Mouse (Mus musculus) midbrain, postnatal 0 days (tissue): ENCODE results near the gene Golgb1. TPM values are rescaled to one million over a fixed set of nuclear protein-coding genes. Genes with fewer than 3 reads are reported as not detected.

Experiments
- ATAC-seq: fragments of 200-750 bp; cut with Nextera tagmentation; 2 replicates; pipeline ENCODE4 v1.8.0; 2017; ENCODE audit warnings: moderate number of reproducible peaks, mild to moderate bottlenecking, moderate TSS enrichment, moderate library complexity; ENCODE audit not compliant: low FRiP score
- DNase-seq: peaks from one replicate; pipeline ENCODE4 v3.0.0-alpha.2; 2015; ENCODE audit warnings: low spot score
- H3K27ac ChIP-seq: fragments of 300-500 bp; sonication (generic); 2 replicates; pipeline ENCODE4 v1.5.1; 2014; ENCODE audit warnings: low read depth, mild to moderate bottlenecking, low read length, mixed read lengths
- H3K27me3 ChIP-seq: fragments of 300-500 bp; sonication (generic); 2 replicates; pipeline ENCODE4 v1.6.1; 2014; ENCODE audit warnings: low read length, control low read depth, mixed read lengths; ENCODE audit not compliant: insufficient read depth
- H3K36me3 ChIP-seq: fragments of 300-500 bp; sonication (generic); 2 replicates; pipeline ENCODE4 v1.6.1; 2014; ENCODE audit warnings: low read length, control low read depth, mixed read lengths; ENCODE audit not compliant: insufficient read depth
- H3K4me1 ChIP-seq: fragments of 300-500 bp; sonication (generic); 2 replicates; pipeline ENCODE4 v1.6.1; 2014; ENCODE audit warnings: mild to moderate bottlenecking, control low read depth, antibody characterized with exemption, low read length, mixed read lengths; ENCODE audit not compliant: insufficient read depth
- H3K4me2 ChIP-seq: fragments of 300-500 bp; sonication (generic); 2 replicates; pipeline ENCODE4 v1.6.1; 2014; ENCODE audit warnings: low read depth, mild to moderate bottlenecking, low read length, mixed read lengths; ENCODE audit not compliant: poor library complexity, severe bottlenecking
- H3K4me3 ChIP-seq: fragments of 300-500 bp; sonication (generic); 2 replicates; pipeline ENCODE4 v1.5.1; 2014; ENCODE audit warnings: low read depth, mild to moderate bottlenecking, low read length, moderate library complexity
- H3K9ac ChIP-seq: fragments of 300-500 bp; sonication (generic); replicated peaks from 2 replicates; pipeline ENCODE4 v1.6.1; 2014; ENCODE audit warnings: mild to moderate bottlenecking, low read length, moderate library complexity, mixed read lengths; ENCODE audit not compliant: poor library complexity, severe bottlenecking
- H3K9me3 ChIP-seq: fragments of 300-500 bp; sonication (generic); 2 replicates; pipeline ENCODE4 v1.6.1; 2016; ENCODE audit warnings: low read length, control low read depth
- CTCF ChIP-seq: IDR thresholded peaks from 2 replicates; pipeline ENCODE4 v1.5.1; 2016; ENCODE audit warnings: antibody characterized with exemption, mild to moderate bottlenecking
- WGBS: fragments of 180-500 bp; shearing (Covaris S2); extraction: QIAGEN DNeasy Blood & Tissue Kit; methylation state at CpG from one replicate; pipeline ENCODE4 v1.1.7; 2014; 5-methylcytosine and 5-hydroxymethylcytosine counted together
- polyA plus RNA-seq: library from polyadenylated mRNA; unstranded; fragments of >200 nt; fragmentation: Nextera tagmentation; extraction: Ambion mirVana; gene quantifications from 2 replicates; pipeline ENCODE4 v1.2.1, GENCODE M21; 2015
- total RNA-seq: library from RNA; depleted of rRNA; stranded (reverse); fragments of >200 nt; gene quantifications from 2 replicates; pipeline ENCODE4 v1.2.3, GENCODE M21; 2014

Gene Golgb1
- total and polyA plus RNA-seq, 2 experiments from 2014 or later = 41.3 to 101 TPM

- Histone ChIP-seq H3K4me2 (no peak overlapping the region), H3K4me1 (no peaks in the 10 kb centered on the region), H3K9me3 (no peaks in the 10 kb centered on the region), H3K4me3 (no peak overlapping the region), H3K36me3 (peaks cover 65% of the 10 kb centered on the region), H3K27me3 (no peaks in the 10 kb centered on the region), H3K9ac (no peak overlapping the region), H3K27ac (no peak overlapping the region)
- TF ChIP-seq CTCF = no peak
- ATAC-seq (no peak), DNase-seq (no peak)
- 93% methylated on average over 6 of the region's 6 CpGs for WGBS
These were observed 21.8 kb downstream of the Golgb1 start for GRCm38 (mm10) chr16:36896712-36897111.

- Histone ChIP-seq H3K36me3 (peaks cover 45% of the 10 kb centered on the region), H3K27me3 (no peaks in the 10 kb centered on the region), H3K4me3 (no peak overlapping the region), H3K4me1 (no peaks in the 10 kb centered on the region), H3K9ac (no peak overlapping the region), H3K4me2 (no peak overlapping the region), H3K9me3 (no peaks in the 10 kb centered on the region), H3K27ac (no peak overlapping the region)
- ATAC-seq = no peak
- no peak for TF ChIP-seq CTCF
- WGBS = 94% methylated on average over 5 of the region's 5 CpGs
- DNase-seq = no peak
These were observed 28.2 kb downstream of the Golgb1 start for GRCm38 (mm10) chr16:36903156-36903555.

GRCm38 (mm10) chr16:36911909-36912308 lies 37.0 kb downstream of the Golgb1 start:
- WGBS = 92% methylated on average over 10 of the region's 10 CpGs
- no peak for ATAC-seq
- DNase-seq = no peak
- no peak overlapping the region for H3K4me2 ChIP-seq
- H3K4me1 ChIP-seq = no peaks in the 10 kb centered on the region
- no peaks in the 10 kb centered on the region for H3K27me3 ChIP-seq
- H3K27ac ChIP-seq = no peak overlapping the region
- no peak for TF ChIP-seq CTCF
- H3K9me3 ChIP-seq = no peaks in the 10 kb centered on the region
- H3K4me3 ChIP-seq = no peak overlapping the region
- peaks cover 60% of the 10 kb centered on the region for H3K36me3 ChIP-seq
- H3K9ac ChIP-seq = no peak overlapping the region

- no peak overlapping the region for H3K27ac ChIP-seq
- no peaks in the 10 kb centered on the region for H3K27me3 ChIP-seq
- no peak overlapping the region for H3K9ac ChIP-seq
- peaks cover 62% of the 10 kb centered on the region for H3K36me3 ChIP-seq
- 91% methylated on average over 13 of the region's 13 CpGs for WGBS
- no peak overlapping the region for H3K4me2 ChIP-seq
- ATAC-seq (no peak), DNase-seq (no peak)
- H3K4me1 ChIP-seq = no peaks in the 10 kb centered on the region
- no peak for TF ChIP-seq CTCF
- no peaks in the 10 kb centered on the region for H3K9me3 ChIP-seq
- no peak overlapping the region for H3K4me3 ChIP-seq
These were observed 37.4 kb downstream of the Golgb1 start for GRCm38 (mm10) chr16:36912311-36912710.

- Histone ChIP-seq H3K4me3 (no peak overlapping the region), H3K9me3 (no peaks in the 10 kb centered on the region), H3K9ac (no peak overlapping the region), H3K4me2 (no peak overlapping the region), H3K36me3 (peaks cover 64% of the 10 kb centered on the region), H3K27ac (no peak overlapping the region), H3K27me3 (no peaks in the 10 kb centered on the region), H3K4me1 (no peaks in the 10 kb centered on the region)
- ATAC-seq (no peak), DNase-seq (no peak)
- 84% methylated on average over 5 of the region's 5 CpGs for WGBS
- no peak for TF ChIP-seq CTCF
These were observed 39.3 kb downstream of the Golgb1 start for GRCm38 (mm10) chr16:36914195-36914594.

- TF ChIP-seq CTCF = no peak
- WGBS = 91% methylated on average over 10 of the region's 10 CpGs
- H3K4me2 ChIP-seq = no peak overlapping the region
- H3K27ac ChIP-seq = no peak overlapping the region
- H3K36me3 ChIP-seq = peaks cover 45% of the 10 kb centered on the region
- no peaks in the 10 kb centered on the region for H3K27me3 ChIP-seq
- H3K4me1 ChIP-seq = no peaks in the 10 kb centered on the region
- H3K9ac ChIP-seq = no peak overlapping the region
- DNase-seq (no peak), ATAC-seq (no peak)
- no peak overlapping the region for H3K4me3 ChIP-seq
- no peaks in the 10 kb centered on the region for H3K9me3 ChIP-seq
These were observed 43.6 kb downstream of the Golgb1 start for GRCm38 (mm10) chr16:36918505-36918904.
